Mouse (Mus musculus): ENCODE measurements around the gene Trafd1.
A peak's percentile ranks its signal among the peaks of the same experiment; 100 is the strongest.

Trafd1 gene

GRCm38 (mm10) chr5:121385461-121386119 lies at the start of gene Trafd1:
TSS of gene Trafd1 (minus strand) at chr5:121385632.
- no peak for DNase-seq (ENCODE audit: extremely low spot score, low read depth, low spot score)

GRCm38 (mm10) chr5:121428954-121429353 lies 43.5 kb upstream of the Trafd1 start:
- DNase-seq (ENCODE audit: extremely low spot score, low read depth, low spot score), result no peak

GRCm38 (mm10) chr5:121423297-121423696 lies 37.9 kb upstream of the Trafd1 start:
- DNase-seq (ENCODE audit: extremely low spot score, low read depth, low spot score), result no peak

- no peak for DNase-seq (ENCODE audit: extremely low spot score, low read depth, low spot score)
Measured at GRCm38 (mm10) chr5:121422787-121423186, 37.4 kb upstream of the Trafd1 start.

GRCm38 (mm10) chr5:121420721-121421120 lies 35.3 kb upstream of the Trafd1 start:
- no peak for DNase-seq (ENCODE audit: extremely low spot score, low read depth, low spot score)

- no peak for DNase-seq (ENCODE audit: extremely low spot score, low read depth, low spot score)
Measured at GRCm38 (mm10) chr5:121410975-121411374, 25.5 kb upstream of the Trafd1 start.

GRCm38 (mm10) chr5:121407856-121408255 lies 22.4 kb upstream of the Trafd1 start:
- no peak for DNase-seq (ENCODE audit: extremely low spot score, low read depth, low spot score)

- DNase-seq (ENCODE audit: extremely low spot score, low read depth, low spot score), result no peak
Measured at GRCm38 (mm10) chr5:121400849-121401248, 15.4 kb upstream of the Trafd1 start.

GRCm38 (mm10) chr5:121400064-121400463 lies 14.6 kb upstream of the Trafd1 start:
- no peak for DNase-seq (ENCODE audit: extremely low spot score, low read depth, low spot score)

- no peak for DNase-seq (ENCODE audit: extremely low spot score, low read depth, low spot score)
Measured at GRCm38 (mm10) chr5:121399540-121399939, 14.1 kb upstream of the Trafd1 start.

- no peak for DNase-seq (ENCODE audit: extremely low spot score, low read depth, low spot score)
Measured at GRCm38 (mm10) chr5:121398965-121399462, 13.6 kb upstream of the Trafd1 start.

- no peak for DNase-seq (ENCODE audit: extremely low spot score, low read depth, low spot score)
Measured at GRCm38 (mm10) chr5:121398146-121398964, 12.9 kb upstream of the Trafd1 start.

GRCm38 (mm10) chr5:121397187-121398145 lies 12.0 kb upstream of the Trafd1 start, which contains the start of gene Naa25:
TSS of gene Naa25 (plus strand) at chr5:121397936.
- DNase-seq (ENCODE audit: extremely low spot score, low read depth, low spot score), result peak; percentile 93

- DNase-seq (ENCODE audit: extremely low spot score, low read depth, low spot score), result no peak
Measured at GRCm38 (mm10) chr5:121395621-121396020, 10.2 kb upstream of the Trafd1 start.

- DNase-seq (ENCODE audit: extremely low spot score, low read depth, low spot score), result no peak
Measured at GRCm38 (mm10) chr5:121393402-121393801, 8.0 kb upstream of the Trafd1 start.

GRCm38 (mm10) chr5:121392667-121393380 lies 7.4 kb upstream of the Trafd1 start:
- no peak for DNase-seq (ENCODE audit: extremely low spot score, low read depth, low spot score)

GRCm38 (mm10) chr5:121389691-121390090 lies 4.3 kb upstream of the Trafd1 start:
- DNase-seq (ENCODE audit: extremely low spot score, low read depth, low spot score), result no peak

GRCm38 (mm10) chr5:121389106-121389505 lies 3.7 kb upstream of the Trafd1 start:
- no peak for DNase-seq (ENCODE audit: extremely low spot score, low read depth, low spot score)

- DNase-seq (ENCODE audit: extremely low spot score, low read depth, low spot score), result no peak
Measured at GRCm38 (mm10) chr5:121387126-121387525, 1.7 kb upstream of the Trafd1 start.

Measured in hindlimb bud, embryonic 11.5 days (tissue).